Mouse (Mus musculus): ENCODE results near the gene Tmem156. TPM values are rescaled to one million over a fixed set of nuclear protein-coding genes. Genes with fewer than 3 reads are reported as not detected.

The Tmem156 gene
- total RNA-seq, 2 experiments from 2014 or later: 0.17 to 0.44 TPM

GRCm38 (mm10) chr5:65097457-65097856 lies 5.5 kb upstream of the Tmem156 start:
- no peak for DNase-seq (ENCODE audit: low spot score in 2 of 2)

GRCm38 (mm10) chr5:65096805-65097204 lies 4.9 kb upstream of the Tmem156 start:
- no peak for DNase-seq (ENCODE audit: low spot score in 2 of 2)

GRCm38 (mm10) chr5:65096082-65096481 lies 4.2 kb upstream of the Tmem156 start:
- DNase-seq (ENCODE audit: low spot score in 2 of 2): no peak

GRCm38 (mm10) chr5:65094902-65095545 lies 3.1 kb upstream of the Tmem156 start:
- DNase-seq (ENCODE audit: low spot score in 2 of 2): no peak

GRCm38 (mm10) chr5:65093769-65094168 lies 1.8 kb upstream of the Tmem156 start:
- DNase-seq (ENCODE audit: low spot score in 2 of 2): no peak

GRCm38 (mm10) chr5:65091184-65091858 lies 611 bp downstream of the Tmem156 start:
- DNase-seq (ENCODE audit: low spot score in 2 of 2): no peak

GRCm38 (mm10) chr5:65089707-65090106 lies 2.2 kb downstream of the Tmem156 start:
- no peak for DNase-seq (ENCODE audit: low spot score in 2 of 2)

GRCm38 (mm10) chr5:65086522-65086921 lies 5.4 kb downstream of the Tmem156 start:
- DNase-seq (ENCODE audit: low spot score in 2 of 2): no peak

GRCm38 (mm10) chr5:65081836-65082235 lies 10.1 kb downstream of the Tmem156 start:
- DNase-seq (ENCODE audit: low spot score in 2 of 2): no peak

- no peak for DNase-seq (ENCODE audit: low spot score in 2 of 2)
These were observed 12.1 kb downstream of the Tmem156 start for GRCm38 (mm10) chr5:65079881-65080280.

GRCm38 (mm10) chr5:65078081-65078480 lies 13.9 kb downstream of the Tmem156 start:
- no peak for DNase-seq (ENCODE audit: low spot score in 2 of 2)

GRCm38 (mm10) chr5:65076748-65077147 lies 15.2 kb downstream of the Tmem156 start:
- no peak for DNase-seq (ENCODE audit: low spot score in 2 of 2)

- no peak for DNase-seq (ENCODE audit: low spot score in 2 of 2)
These were observed 15.8 kb downstream of the Tmem156 start for GRCm38 (mm10) chr5:65076087-65076486.

- DNase-seq (ENCODE audit: low spot score in 2 of 2): no peak
These were observed 17.2 kb downstream of the Tmem156 start for GRCm38 (mm10) chr5:65074693-65075092.

- no peak for DNase-seq (ENCODE audit: low spot score in 2 of 2)
These were observed 18.7 kb downstream of the Tmem156 start for GRCm38 (mm10) chr5:65073247-65073646.

- DNase-seq (ENCODE audit: low spot score in 2 of 2): no peak
These were observed 20.2 kb downstream of the Tmem156 start for GRCm38 (mm10) chr5:65071689-65072118.

GRCm38 (mm10) chr5:65069872-65070271 lies 22.1 kb downstream of the Tmem156 start:
- DNase-seq (ENCODE audit: low spot score in 2 of 2): no peak

- no peak for DNase-seq (ENCODE audit: low spot score in 2 of 2)
These were observed 23.8 kb downstream of the Tmem156 start for GRCm38 (mm10) chr5:65068166-65068565.

GRCm38 (mm10) chr5:65063266-65063665 lies 28.7 kb downstream of the Tmem156 start:
- DNase-seq (ENCODE audit: low spot score in 2 of 2): no peak

GRCm38 (mm10) chr5:65062236-65062635 lies 29.7 kb downstream of the Tmem156 start:
- DNase-seq (ENCODE audit: low spot score in 2 of 2): no peak

- no peak for DNase-seq (ENCODE audit: low spot score in 2 of 2)
These were observed 32.1 kb downstream of the Tmem156 start for GRCm38 (mm10) chr5:65059806-65060205.

GRCm38 (mm10) chr5:65057596-65057995 lies 34.3 kb downstream of the Tmem156 start:
- DNase-seq (ENCODE audit: low spot score in 2 of 2): no peak

- no peak for DNase-seq (ENCODE audit: low spot score in 2 of 2)
These were observed 40.4 kb downstream of the Tmem156 start for GRCm38 (mm10) chr5:65051513-65051912.
